Mouse (Mus musculus) bone marrow macrophage, adult 2 months (primary cell): ENCODE results near the gene Casc3.

Experiments
- CTCF ChIP-seq: IDR thresholded peaks from 2 replicates; pipeline ENCODE4 v1.5.1; 2012; ENCODE audit warnings: low read depth, mild to moderate bottlenecking, low read length, moderate library complexity
- POLR2A ChIP-seq: IDR thresholded peaks from 2 replicates; pipeline ENCODE4 v1.6.1; 2012; ENCODE audit warnings: mild to moderate bottlenecking, low read depth, low read length, borderline replicate concordance

DNA sequence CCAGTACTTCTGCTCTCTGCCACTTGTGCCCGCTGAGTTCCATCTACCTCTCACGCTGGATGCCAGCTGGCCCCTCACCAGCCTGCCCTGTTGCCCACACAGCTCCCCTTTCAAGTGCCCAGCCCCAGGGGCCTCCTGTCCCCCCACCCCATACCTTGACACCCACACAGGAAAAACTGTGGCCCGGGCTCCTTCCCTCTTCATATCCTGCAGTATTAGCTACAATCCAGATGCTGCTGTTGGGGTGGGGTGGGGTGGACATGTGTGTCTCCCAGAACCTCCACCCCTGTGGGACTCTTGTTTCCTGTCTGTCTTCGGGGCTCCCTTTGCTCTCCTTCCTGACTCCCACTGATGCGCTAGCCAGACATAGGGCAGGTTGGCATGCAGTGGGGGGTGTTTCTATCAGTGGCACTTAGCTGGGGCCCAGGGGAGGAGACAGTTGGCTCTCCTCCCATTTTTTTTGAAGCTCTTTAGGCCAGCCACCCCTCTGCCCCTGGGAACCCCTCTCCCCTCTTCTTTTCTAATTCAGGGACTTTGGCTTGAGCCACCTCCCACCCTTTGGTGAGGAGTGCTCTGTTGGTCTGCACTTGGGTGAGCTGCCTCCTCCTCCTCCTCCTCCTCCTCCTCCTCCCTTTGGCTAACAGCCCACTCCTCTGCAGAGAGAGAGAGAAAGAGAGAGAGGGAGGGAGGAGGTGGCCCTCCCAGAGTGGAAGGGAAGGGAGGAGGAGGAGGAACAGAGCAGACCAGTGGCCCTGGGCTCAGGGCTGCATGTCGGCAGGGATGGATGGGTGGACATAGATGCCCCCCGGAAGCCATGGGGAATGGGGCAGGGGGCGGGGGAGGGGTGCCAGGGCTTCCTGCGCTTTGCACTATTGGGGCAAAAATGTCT, 39.0 kb upstream of the Casc3 start:
- TF ChIP-seq CTCF (no peak), POLR2A (no peak)
